Mouse (Mus musculus): ENCODE measurements around the gene Fasl. TPM values are rescaled to one million over a fixed set of nuclear protein-coding genes. Genes with fewer than 3 reads are reported as not detected.

Gene Fasl
- polyA plus RNA-seq, 1 experiment from 2014 or later = 0.12 TPM

- Histone ChIP-seq H3K27ac (ENCODE audit: low read depth, low read length) (no peak overlapping the region), H3K36me3 (ENCODE audit: control insufficient read depth, insufficient read depth, low read length) (no peaks in the 10 kb centered on the region), H3K4me3 (ENCODE audit: low read depth, low read length) (no peak overlapping the region), H3K27me3 (ENCODE audit: control insufficient read depth, insufficient read depth, low read length) (no peaks in the 10 kb centered on the region), H3K4me1 (ENCODE audit: control insufficient read depth, insufficient read depth, low read length) (no peaks in the 10 kb centered on the region), H3K4me2 (no peak overlapping the region), H3K9ac (ENCODE audit: low read length) (no peak overlapping the region), H3K9me3 (ENCODE audit: control insufficient read depth, low read length) (no peaks in the 10 kb centered on the region)
- DNase-seq (ENCODE audit: low spot score, missing footprints) (no peak), ATAC-seq (ENCODE audit: low FRiP score) (no peak)
- 86% methylated on average over 10 of the region's 10 CpGs for WGBS
Measured at GRCm38 (mm10) chr1:161794447-161795211, 6.3 kb upstream of the Fasl start.

DNA sequence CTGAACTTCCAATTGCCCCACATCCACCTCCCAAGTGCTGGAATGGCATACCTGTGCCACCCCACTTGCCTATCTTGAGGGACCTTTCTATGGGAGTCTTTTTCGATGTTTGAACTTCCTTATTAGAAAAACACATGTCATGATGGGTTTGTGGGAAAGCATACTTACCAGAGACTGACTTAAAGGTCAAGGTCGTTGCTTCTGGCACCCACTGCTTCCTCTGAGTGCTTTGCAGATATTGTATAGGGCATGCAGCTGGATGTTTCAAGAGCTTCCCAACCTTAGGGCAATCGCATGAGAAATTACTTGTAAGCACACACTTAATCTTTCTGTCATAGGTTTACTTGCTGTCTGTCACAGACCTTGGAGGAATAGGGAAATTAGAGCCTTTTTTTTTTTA is 5.0 kb upstream of the Fasl start:
- 85% methylated on average over 3 of the region's 3 CpGs for whole genome bisulfite sequencing
- no peak for ATAC-seq (ENCODE audit: low FRiP score)
- Histone ChIP-seq H3K4me1 (ENCODE audit: control insufficient read depth, insufficient read depth, low read length) (no peaks in the 10 kb centered on the region), H3K27me3 (ENCODE audit: control insufficient read depth, insufficient read depth, low read length) (no peaks in the 10 kb centered on the region), H3K4me3 (ENCODE audit: low read depth, low read length) (no peak overlapping the region), H3K27ac (ENCODE audit: low read depth, low read length) (no peak overlapping the region), H3K9ac (ENCODE audit: low read length) (no peak overlapping the region), H3K9me3 (ENCODE audit: control insufficient read depth, low read length) (no peaks in the 10 kb centered on the region), H3K36me3 (ENCODE audit: control insufficient read depth, insufficient read depth, low read length) (no peaks in the 10 kb centered on the region), H3K4me2 (no peak overlapping the region)
- no peak for DNase-seq (ENCODE audit: low spot score, missing footprints)

- 95% methylated on average over 4 of the region's 4 CpGs for WGBS
- no peaks in the 10 kb centered on the region for H3K9me3 ChIP-seq (ENCODE audit: control insufficient read depth, low read length)
- no peak for DNase-seq (ENCODE audit: low spot score, missing footprints)
- no peaks in the 10 kb centered on the region for H3K36me3 ChIP-seq (ENCODE audit: control insufficient read depth, insufficient read depth, low read length)
- ATAC-seq (ENCODE audit: low FRiP score) = no peak
- H3K4me1 ChIP-seq (ENCODE audit: control insufficient read depth, insufficient read depth, low read length) = no peaks in the 10 kb centered on the region
- H3K27ac ChIP-seq (ENCODE audit: low read depth, low read length) = no peak overlapping the region
- H3K27me3 ChIP-seq (ENCODE audit: control insufficient read depth, insufficient read depth, low read length) = no peaks in the 10 kb centered on the region
- H3K4me3 ChIP-seq (ENCODE audit: low read depth, low read length) = no peak overlapping the region
- no peak overlapping the region for H3K4me2 ChIP-seq
- no peak overlapping the region for H3K9ac ChIP-seq (ENCODE audit: low read length)
Measured at GRCm38 (mm10) chr1:161792687-161792969, 4.3 kb upstream of the Fasl start.

- Histone ChIP-seq H3K9ac (ENCODE audit: low read length) (no peak overlapping the region), H3K9me3 (ENCODE audit: control insufficient read depth, low read length) (no peaks in the 10 kb centered on the region), H3K4me2 (no peak overlapping the region), H3K36me3 (ENCODE audit: control insufficient read depth, insufficient read depth, low read length) (no peaks in the 10 kb centered on the region), H3K4me3 (ENCODE audit: low read depth, low read length) (no peak overlapping the region), H3K27ac (ENCODE audit: low read depth, low read length) (no peak overlapping the region), H3K4me1 (ENCODE audit: control insufficient read depth, insufficient read depth, low read length) (no peaks in the 10 kb centered on the region), H3K27me3 (ENCODE audit: control insufficient read depth, insufficient read depth, low read length) (no peaks in the 10 kb centered on the region)
- ATAC-seq (ENCODE audit: low FRiP score) (no peak), DNase-seq (ENCODE audit: low spot score, missing footprints) (no peak)
- WGBS = 89% methylated on average over 8 of the region's 8 CpGs
Measured at GRCm38 (mm10) chr1:161791854-161792686, 3.8 kb upstream of the Fasl start.

DNA sequence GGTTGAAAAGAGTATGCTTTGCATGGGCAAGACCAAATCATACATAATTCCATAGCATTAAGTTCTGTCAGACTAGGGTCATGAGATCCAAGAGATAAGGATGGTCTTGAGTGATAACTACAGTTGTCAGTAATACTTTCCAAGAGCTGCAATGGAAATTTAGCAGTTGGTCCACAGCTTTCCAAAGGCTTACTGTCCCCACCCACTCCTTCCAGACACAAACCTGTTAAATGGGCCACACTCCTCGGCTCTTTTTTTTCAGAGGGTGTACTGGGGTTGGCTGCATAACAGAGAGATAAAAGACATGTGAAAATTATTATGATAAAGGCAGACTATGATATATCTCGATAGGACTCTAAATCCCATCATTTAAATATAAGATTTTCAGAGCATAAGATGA is 5.6 kb downstream of the Fasl start:
- no peak for ATAC-seq (ENCODE audit: low FRiP score)
- H3K9me3 ChIP-seq (ENCODE audit: control insufficient read depth, low read length) = no peaks in the 10 kb centered on the region
- no peak for DNase-seq (ENCODE audit: low spot score, missing footprints)
- no peak overlapping the region for H3K27ac ChIP-seq (ENCODE audit: low read depth, low read length)
- H3K36me3 ChIP-seq (ENCODE audit: control insufficient read depth, insufficient read depth, low read length) = no peaks in the 10 kb centered on the region
- no peaks in the 10 kb centered on the region for H3K4me1 ChIP-seq (ENCODE audit: control insufficient read depth, insufficient read depth, low read length)
- no peak overlapping the region for H3K9ac ChIP-seq (ENCODE audit: low read length)
- no peak overlapping the region for H3K4me3 ChIP-seq (ENCODE audit: low read depth, low read length)
- no peak overlapping the region for H3K4me2 ChIP-seq
- H3K27me3 ChIP-seq (ENCODE audit: control insufficient read depth, insufficient read depth, low read length) = no peaks in the 10 kb centered on the region
- 75% methylated on average over 2 of the region's 2 CpGs for WGBS

- H3K4me2 ChIP-seq = no peak overlapping the region
- 91% methylated on average over 5 of the region's 5 CpGs for WGBS
- no peak for ATAC-seq (ENCODE audit: low FRiP score)
- H3K27me3 ChIP-seq (ENCODE audit: control insufficient read depth, insufficient read depth, low read length) = no peaks in the 10 kb centered on the region
- no peaks in the 10 kb centered on the region for H3K4me1 ChIP-seq (ENCODE audit: control insufficient read depth, insufficient read depth, low read length)
- H3K9me3 ChIP-seq (ENCODE audit: control insufficient read depth, low read length) = no peaks in the 10 kb centered on the region
- H3K9ac ChIP-seq (ENCODE audit: low read length) = no peak overlapping the region
- no peaks in the 10 kb centered on the region for H3K36me3 ChIP-seq (ENCODE audit: control insufficient read depth, insufficient read depth, low read length)
- no peak overlapping the region for H3K27ac ChIP-seq (ENCODE audit: low read depth, low read length)
- no peak for DNase-seq (ENCODE audit: low spot score, missing footprints)
- no peak overlapping the region for H3K4me3 ChIP-seq (ENCODE audit: low read depth, low read length)
Measured at GRCm38 (mm10) chr1:161781594-161781993, 6.7 kb downstream of the Fasl start.

- no peak overlapping the region for H3K4me3 ChIP-seq (ENCODE audit: low read depth, low read length)
- ATAC-seq (ENCODE audit: low FRiP score) (no peak), DNase-seq (ENCODE audit: low spot score, missing footprints) (no peak)
- no peaks in the 10 kb centered on the region for H3K36me3 ChIP-seq (ENCODE audit: control insufficient read depth, insufficient read depth, low read length)
- H3K4me1 ChIP-seq (ENCODE audit: control insufficient read depth, insufficient read depth, low read length) = no peaks in the 10 kb centered on the region
- no peaks in the 10 kb centered on the region for H3K9me3 ChIP-seq (ENCODE audit: control insufficient read depth, low read length)
- no peak overlapping the region for H3K9ac ChIP-seq (ENCODE audit: low read length)
- H3K4me2 ChIP-seq = no peak overlapping the region
- no peak overlapping the region for H3K27ac ChIP-seq (ENCODE audit: low read depth, low read length)
- no peaks in the 10 kb centered on the region for H3K27me3 ChIP-seq (ENCODE audit: control insufficient read depth, insufficient read depth, low read length)
Measured at GRCm38 (mm10) chr1:161779057-161779456, 9.2 kb downstream of the Fasl start.

- Histone ChIP-seq H3K9me3 (ENCODE audit: control insufficient read depth, low read length) (no peaks in the 10 kb centered on the region), H3K27me3 (ENCODE audit: control insufficient read depth, insufficient read depth, low read length) (no peaks in the 10 kb centered on the region), H3K4me3 (ENCODE audit: low read depth, low read length) (no peak overlapping the region), H3K27ac (ENCODE audit: low read depth, low read length) (no peak overlapping the region), H3K36me3 (ENCODE audit: control insufficient read depth, insufficient read depth, low read length) (no peaks in the 10 kb centered on the region), H3K4me2 (no peak overlapping the region), H3K4me1 (ENCODE audit: control insufficient read depth, insufficient read depth, low read length) (no peaks in the 10 kb centered on the region), H3K9ac (ENCODE audit: low read length) (no peak overlapping the region)
- 79% methylated on average over 6 of the region's 6 CpGs for WGBS
- ATAC-seq (ENCODE audit: low FRiP score) (no peak), DNase-seq (ENCODE audit: low spot score, missing footprints) (no peak)
Measured at GRCm38 (mm10) chr1:161775151-161775550, 13.1 kb downstream of the Fasl start.

DNA sequence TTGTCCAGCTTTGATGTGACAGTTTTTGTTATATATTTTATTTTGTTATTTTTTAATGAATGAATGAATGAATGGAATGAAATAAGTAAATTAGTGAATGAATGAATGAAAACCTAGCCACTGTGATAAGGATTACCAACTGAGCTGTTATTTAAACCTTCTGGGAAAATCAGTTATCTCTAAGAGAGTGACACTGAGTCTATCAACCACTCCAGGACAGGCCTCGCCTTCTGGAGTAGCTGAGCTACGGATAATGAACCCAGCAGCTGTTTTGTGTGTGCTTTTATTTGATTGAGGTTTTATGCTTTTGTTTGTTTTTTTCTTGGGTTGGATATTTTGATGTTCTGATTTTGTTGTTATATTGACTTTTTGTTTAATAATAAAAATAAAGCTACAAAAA is 17.0 kb downstream of the Fasl start:
- DNase-seq (ENCODE audit: low spot score, missing footprints) (no peak), ATAC-seq (ENCODE audit: low FRiP score) (no peak)
- H3K4me2 ChIP-seq = no peak overlapping the region
- 85% methylated on average over 2 of the region's 2 CpGs for WGBS
- no peaks in the 10 kb centered on the region for H3K4me1 ChIP-seq (ENCODE audit: control insufficient read depth, insufficient read depth, low read length)
- no peak overlapping the region for H3K9ac ChIP-seq (ENCODE audit: low read length)
- H3K9me3 ChIP-seq (ENCODE audit: control insufficient read depth, low read length) = no peaks in the 10 kb centered on the region
- H3K27me3 ChIP-seq (ENCODE audit: control insufficient read depth, insufficient read depth, low read length) = no peaks in the 10 kb centered on the region
- H3K36me3 ChIP-seq (ENCODE audit: control insufficient read depth, insufficient read depth, low read length) = no peaks in the 10 kb centered on the region
- H3K4me3 ChIP-seq (ENCODE audit: low read depth, low read length) = no peak overlapping the region
- H3K27ac ChIP-seq (ENCODE audit: low read depth, low read length) = no peak overlapping the region

Data from midbrain, embryonic 11.5 days (tissue).